Mouse (Mus musculus) kidney, embryonic 15.5 days (tissue): ENCODE measurements around the gene Mrpl23. TPM values are rescaled to one million over a fixed set of nuclear protein-coding genes. Genes with fewer than 3 reads are reported as not detected.

ENCODE experiments used
- ATAC-seq: fragments of 200-750 bp; cut with Nextera tagmentation; replicated peaks from 2 replicates; pipeline ENCODE4 v1.8.0; 2017; ENCODE audit warnings: moderate TSS enrichment; ENCODE audit not compliant: low FRiP score
- H3K27ac ChIP-seq: fragments of 300-500 bp; sonication (generic); 2 replicates; pipeline ENCODE4 v1.5.1; 2015; ENCODE audit warnings: mild to moderate bottlenecking, inconsistent platforms
- H3K27me3 ChIP-seq: fragments of 300-500 bp; sonication (generic); 2 replicates; pipeline ENCODE4 v1.6.1; 2015; ENCODE audit warnings: inconsistent platforms
- H3K36me3 ChIP-seq: fragments of 300-500 bp; sonication (generic); 2 replicates; pipeline ENCODE4 v1.6.1; 2015; ENCODE audit warnings: inconsistent platforms
- H3K4me1 ChIP-seq: fragments of 300-500 bp; sonication (generic); 2 replicates; pipeline ENCODE4 v1.6.1; 2015; ENCODE audit warnings: inconsistent platforms
- H3K4me2 ChIP-seq: fragments of 300-500 bp; sonication (generic); 2 replicates; pipeline ENCODE4 v1.6.1; 2015; ENCODE audit warnings: moderate library complexity, mild to moderate bottlenecking, inconsistent platforms
- H3K4me3 ChIP-seq: fragments of 300-500 bp; sonication (generic); replicated peaks from 2 replicates; pipeline ENCODE4 v1.5.1; 2015; ENCODE audit warnings: mild to moderate bottlenecking, inconsistent platforms
- H3K9ac ChIP-seq: fragments of 300-500 bp; sonication (generic); 2 replicates; pipeline ENCODE4 v1.6.1; 2015; ENCODE audit warnings: mild to moderate bottlenecking, inconsistent platforms
- H3K9me3 ChIP-seq: fragments of 300-500 bp; sonication (generic); replicated peaks from 2 replicates; pipeline ENCODE4 v1.6.1; 2016; ENCODE audit warnings: inconsistent platforms
- WGBS: fragments of 180-500 bp; shearing (Covaris S2); methylation state at CpG from one replicate; pipeline ENCODE4 v1.1.7; 2015; ENCODE audit warnings: mixed read lengths; 5-methylcytosine and 5-hydroxymethylcytosine counted together
- polyA plus RNA-seq: library from polyadenylated mRNA; unstranded; fragments of >200 nt; fragmentation: Nextera tagmentation; extraction: Ambion mirVana; gene quantifications from 2 replicates; pipeline ENCODE4 v1.2.1, GENCODE M21; 2015

The Mrpl23 gene
- polyA plus RNA-seq, 1 experiment from 2014 or later = 25.8 TPM

DNA sequence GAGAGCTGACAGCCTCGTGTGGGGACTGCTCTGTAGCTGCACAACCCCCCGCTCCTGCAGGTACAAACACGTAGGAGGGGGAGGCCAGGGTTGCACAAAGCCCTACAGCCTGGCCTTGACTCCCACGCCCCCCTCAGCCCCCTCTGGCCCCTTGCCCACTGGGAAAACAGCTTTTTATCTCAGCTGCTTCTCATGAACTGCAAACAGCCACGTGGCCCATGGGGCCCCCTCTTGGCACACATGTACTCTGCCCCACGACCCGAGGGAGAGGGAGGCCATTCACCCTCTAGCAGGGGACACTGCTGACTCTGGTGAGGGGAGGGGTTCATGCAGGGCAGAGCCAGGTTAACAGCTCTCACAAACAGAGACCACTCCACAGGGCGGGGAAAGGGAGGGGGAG lies 36.5 kb downstream of the Mrpl23 start:
- H3K27ac ChIP-seq = peak overlapping the region; percentile 93

DNA sequence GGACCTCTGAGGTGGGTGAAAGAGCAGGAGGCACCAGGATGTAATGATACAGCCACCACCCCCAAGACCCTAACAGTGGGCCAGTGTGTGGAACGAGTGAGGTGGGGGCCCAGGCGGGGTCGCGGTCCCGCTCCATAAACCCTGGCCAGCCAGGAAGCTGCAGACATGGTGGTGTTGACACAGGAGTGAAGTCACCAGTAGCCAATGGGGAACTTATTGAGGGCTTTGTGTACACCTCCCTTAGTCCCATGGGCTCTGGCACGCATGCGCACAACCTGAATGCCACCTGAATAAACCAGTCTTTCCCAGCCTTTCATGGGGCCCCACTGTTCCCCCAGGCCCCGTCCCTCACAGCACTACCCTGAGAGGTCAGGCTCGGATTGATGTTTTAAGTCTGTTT lies 38.1 kb downstream of the Mrpl23 start:
- H3K4me1 ChIP-seq = peaks cover 96% of the 10 kb centered on the region
- 24% methylated on average over 9 of the region's 9 CpGs for WGBS
- no peak overlapping the region for H3K4me2 ChIP-seq
- H3K36me3 ChIP-seq = no peaks in the 10 kb centered on the region
- peak; percentile 88 for ATAC-seq
- H3K27me3 ChIP-seq = no peaks in the 10 kb centered on the region
- peak overlapping the region; percentile 93 for H3K27ac ChIP-seq
- H3K9me3 ChIP-seq = no peaks in the 10 kb centered on the region
- H3K9ac ChIP-seq = no peak overlapping the region
- H3K4me3 ChIP-seq = no peak overlapping the region

More for the DNA sequence above, 36.5 kb downstream of the Mrpl23 start:
- Histone ChIP-seq H3K9ac (no peak overlapping the region), H3K4me3 (no peak overlapping the region), H3K4me1 (peaks cover 96% of the 10 kb centered on the region), H3K4me2 (no peak overlapping the region), H3K27me3 (no peaks in the 10 kb centered on the region), H3K36me3 (no peaks in the 10 kb centered on the region), H3K9me3 (no peaks in the 10 kb centered on the region)
- WGBS = 22% methylated on average over 8 of the region's 8 CpGs
- peak; percentile 23 for ATAC-seq

DNA sequence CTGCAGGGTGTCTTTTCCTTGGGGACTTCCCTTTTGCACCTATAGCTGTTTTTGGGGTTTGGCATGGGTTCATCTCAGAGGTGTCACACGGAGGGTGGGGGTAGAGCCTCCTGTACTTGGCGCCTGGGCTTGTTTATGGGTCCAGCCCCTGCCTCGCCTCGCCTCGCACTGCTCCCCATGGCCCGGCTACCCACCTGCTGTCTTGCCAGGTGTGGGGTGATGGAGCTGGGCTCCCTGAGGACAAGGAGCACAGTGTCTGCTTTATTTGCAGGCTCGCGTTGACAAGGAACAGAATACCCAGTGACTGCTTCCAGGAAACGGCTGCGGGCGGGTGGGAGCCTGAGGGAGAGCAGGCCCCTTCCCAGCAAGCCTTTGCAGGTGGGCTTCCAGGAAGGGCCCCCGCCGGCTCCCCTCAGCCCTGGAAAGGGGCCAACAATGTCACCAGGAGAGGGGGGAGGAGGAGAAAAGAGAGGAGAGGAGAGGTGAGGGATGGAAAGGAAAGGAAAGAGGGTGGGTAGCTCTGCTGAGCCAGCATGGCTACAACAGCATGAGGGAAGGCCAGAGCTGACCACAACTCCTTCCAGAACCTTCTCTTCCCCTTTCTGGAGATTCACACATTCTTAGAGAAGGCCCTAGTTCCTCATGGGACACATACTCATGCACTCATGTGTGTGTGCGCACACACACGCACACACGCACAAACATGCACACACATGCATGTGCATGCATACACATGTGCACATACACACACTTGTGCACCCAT lies 39.2 kb downstream of the Mrpl23 start:
- Histone ChIP-seq H3K36me3 (no peaks in the 10 kb centered on the region), H3K27ac (peak overlapping the region; percentile 93), H3K4me3 (no peak overlapping the region), H3K27me3 (no peaks in the 10 kb centered on the region), H3K9ac (no peak overlapping the region), H3K4me2 (no peak overlapping the region), H3K4me1 (peaks cover 95% of the 10 kb centered on the region), H3K9me3 (no peaks in the 10 kb centered on the region)
- no peak for ATAC-seq
- 52% methylated on average over 16 of the region's 16 CpGs for WGBS

DNA sequence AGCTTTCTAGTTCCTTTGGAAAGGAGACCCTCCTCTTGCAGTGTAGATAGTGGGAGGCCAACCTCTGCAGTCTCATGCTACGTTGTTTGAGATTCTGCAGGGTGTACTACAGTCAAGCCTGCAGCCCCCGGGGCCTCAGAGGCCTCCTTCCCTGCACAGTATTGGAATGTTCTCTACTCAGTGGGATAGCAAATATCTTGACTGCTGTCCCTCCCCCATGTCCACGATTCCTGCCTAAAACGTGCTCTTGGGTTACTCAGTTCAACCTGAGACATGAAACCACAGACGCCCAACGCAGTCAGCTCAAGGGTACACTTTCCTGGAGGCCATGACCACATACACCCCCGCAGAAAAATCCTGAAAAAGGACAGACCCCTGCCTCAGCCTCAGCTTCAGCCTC lies 39.9 kb downstream of the Mrpl23 start:
- Histone ChIP-seq H3K4me3 (no peak overlapping the region), H3K4me2 (no peak overlapping the region), H3K4me1 (peaks cover 95% of the 10 kb centered on the region), H3K27me3 (no peaks in the 10 kb centered on the region), H3K27ac (peak overlapping the region; percentile 93), H3K9ac (no peak overlapping the region), H3K9me3 (no peaks in the 10 kb centered on the region), H3K36me3 (no peaks in the 10 kb centered on the region)
- 21% methylated on average over 7 of the region's 7 CpGs for WGBS
- ATAC-seq = no peak

DNA sequence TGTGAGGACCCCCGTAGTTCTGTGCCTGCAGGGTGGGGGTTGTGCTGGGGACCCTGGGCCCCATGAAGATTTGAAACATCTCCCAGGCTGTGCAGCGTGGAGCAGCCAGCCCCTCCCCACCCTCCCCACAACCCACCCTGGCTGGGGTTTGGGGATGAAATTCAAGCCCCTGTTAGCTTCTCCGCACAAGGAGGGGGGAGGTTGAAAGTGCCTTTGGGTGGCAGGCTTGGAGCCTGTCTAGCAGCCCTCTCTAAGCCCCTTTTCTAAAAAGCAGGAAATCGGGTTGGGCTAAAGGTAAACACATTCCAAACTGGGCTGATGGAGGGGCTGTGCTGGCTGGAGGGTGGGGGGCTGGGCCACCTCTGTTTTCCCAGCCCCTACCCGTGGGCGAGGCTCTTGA lies 40.5 kb downstream of the Mrpl23 start:
- 17% methylated on average over 6 of the region's 6 CpGs for WGBS
- Histone ChIP-seq H3K9ac (peak overlapping the region; percentile 5; the same call in 1 of the 2 replicates), H3K27ac (peak overlapping the region; percentile 93), H3K4me3 (no peak overlapping the region), H3K27me3 (no peaks in the 10 kb centered on the region), H3K9me3 (no peaks in the 10 kb centered on the region), H3K36me3 (no peaks in the 10 kb centered on the region), H3K4me2 (no peak overlapping the region), H3K4me1 (peaks cover 94% of the 10 kb centered on the region)
- ATAC-seq = no peak

DNA sequence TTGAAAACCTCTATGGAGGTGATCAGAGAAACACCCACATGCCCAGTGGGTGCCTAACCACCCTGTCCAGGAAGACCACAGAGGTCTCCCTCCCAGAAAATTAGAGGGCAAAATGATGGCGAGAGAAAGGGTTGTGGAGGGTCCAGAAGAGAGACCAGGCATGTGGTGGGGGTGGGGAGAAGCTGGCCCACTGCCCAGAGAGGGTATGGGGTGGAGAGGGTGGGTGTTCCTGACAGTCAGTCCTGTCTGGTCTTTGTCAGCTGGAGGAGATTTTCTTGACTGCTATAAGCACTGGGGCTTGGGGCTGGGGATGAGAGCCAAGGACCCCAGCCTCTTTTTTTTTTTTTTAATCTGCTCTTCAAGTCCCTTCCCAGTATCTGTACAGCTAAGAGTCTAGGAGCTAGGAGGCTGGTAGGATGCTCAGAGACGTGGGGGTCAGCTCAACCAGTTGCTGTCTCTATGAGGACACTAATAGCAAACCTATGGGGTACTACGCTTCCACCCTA lies 41.7 kb downstream of the Mrpl23 start:
- H3K27me3 ChIP-seq = no peaks in the 10 kb centered on the region
- peak overlapping the region; percentile 93 for H3K27ac ChIP-seq
- WGBS = 73% methylated on average over 3 of the region's 3 CpGs
- H3K4me1 ChIP-seq = peaks cover 94% of the 10 kb centered on the region
- no peak for ATAC-seq
- H3K36me3 ChIP-seq = no peaks in the 10 kb centered on the region
- no peak overlapping the region for H3K4me2 ChIP-seq
- H3K9me3 ChIP-seq = no peaks in the 10 kb centered on the region
- no peak overlapping the region for H3K4me3 ChIP-seq
- H3K9ac ChIP-seq = no peak overlapping the region

DNA sequence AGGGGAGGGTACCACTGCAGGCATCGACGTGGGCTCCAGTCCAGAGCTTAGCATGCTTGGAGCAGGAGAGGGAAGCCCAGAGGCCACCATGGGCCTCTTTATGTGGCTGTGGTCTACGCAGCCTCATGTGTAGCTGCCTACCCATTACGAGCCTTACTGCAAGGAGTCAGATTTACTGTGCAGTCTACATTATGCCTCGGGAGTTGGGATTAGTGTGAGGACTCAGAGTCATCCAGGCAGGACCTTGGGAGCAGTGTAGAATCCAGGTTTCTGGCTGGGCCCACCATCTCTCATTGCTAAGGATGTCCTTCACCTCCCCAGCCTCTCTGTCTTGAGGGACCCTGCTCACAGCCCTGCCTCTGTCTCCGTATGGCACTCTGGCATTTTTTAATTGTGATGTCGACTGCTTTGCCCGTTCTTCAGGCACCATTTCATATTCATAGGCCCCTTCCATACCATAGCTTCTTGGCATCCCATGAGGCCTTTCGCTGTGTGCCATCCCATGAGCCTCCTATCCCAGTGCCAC lies 42.4 kb downstream of the Mrpl23 start:
- Histone ChIP-seq H3K36me3 (no peaks in the 10 kb centered on the region), H3K4me1 (peaks cover 90% of the 10 kb centered on the region), H3K4me3 (no peak overlapping the region), H3K4me2 (peak overlapping the region; percentile 61), H3K9ac (peak overlapping the region; percentile 15; the same call in 1 of the 2 replicates), H3K9me3 (0 out of 2 replicates have a peak, but pooled peaks cover 2% of the 10 kb centered on the region), H3K27me3 (no peaks in the 10 kb centered on the region), H3K27ac (peak overlapping the region; percentile 93)
- ATAC-seq = no peak
- WGBS = 49% methylated on average over 9 of the region's 9 CpGs

DNA sequence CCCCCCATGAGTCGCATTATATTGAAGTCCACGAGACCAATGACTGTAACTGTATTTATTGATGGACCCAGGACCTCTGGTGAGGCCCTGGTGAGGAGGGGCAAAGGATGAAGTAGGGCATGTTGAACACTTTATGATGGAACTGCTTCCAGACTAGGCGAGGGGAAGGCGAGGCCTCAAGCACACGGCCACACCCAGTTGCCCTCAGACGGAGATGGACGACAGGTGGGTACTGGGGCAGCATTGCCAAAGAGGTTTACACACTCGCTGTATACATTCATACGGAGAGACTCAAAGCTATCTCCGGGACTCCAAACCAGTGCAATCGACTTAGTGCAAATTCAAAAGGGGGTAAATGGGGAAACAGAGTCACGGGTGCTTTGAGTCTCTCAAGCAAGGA lies 43.0 kb downstream of the Mrpl23 start:
- 0 out of 2 replicates have a peak, but pooled peaks cover 5% of the 10 kb centered on the region for H3K9me3 ChIP-seq
- H3K9ac ChIP-seq = 0 out of 2 replicates have a peak overlapping the region, but pooled peaks have one; percentile 15
- H3K27me3 ChIP-seq = no peaks in the 10 kb centered on the region
- 66% methylated on average over 12 of the region's 12 CpGs for WGBS
- peaks cover 85% of the 10 kb centered on the region for H3K4me1 ChIP-seq
- no peaks in the 10 kb centered on the region for H3K36me3 ChIP-seq
- H3K4me3 ChIP-seq = peak overlapping the region; percentile 51
- no peak for ATAC-seq
- peak overlapping the region; percentile 61 for H3K4me2 ChIP-seq
- H3K27ac ChIP-seq = peak overlapping the region; percentile 91

DNA sequence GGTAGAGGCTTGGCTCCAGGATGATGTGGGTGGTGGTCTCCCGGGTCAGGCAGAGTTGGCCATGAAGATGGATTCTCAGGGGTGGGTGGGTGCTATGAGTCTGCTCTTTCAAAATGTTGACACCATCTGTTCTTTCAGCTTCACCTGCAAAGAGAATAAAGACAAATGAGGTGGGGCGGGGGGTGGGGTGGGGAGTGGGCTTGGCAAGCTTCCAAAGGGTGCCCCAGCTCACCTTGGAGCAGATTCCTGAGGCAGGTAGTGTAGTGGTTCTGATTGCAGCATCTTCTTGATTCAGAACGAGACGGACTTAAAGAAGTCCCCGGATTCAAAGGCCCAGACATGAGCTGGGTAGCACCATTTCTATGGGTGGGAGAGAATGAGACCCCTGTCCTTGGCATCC lies 43.5 kb downstream of the Mrpl23 start:
- no peaks in the 10 kb centered on the region for H3K27me3 ChIP-seq
- ATAC-seq = no peak
- H3K27ac ChIP-seq = peak overlapping the region; percentile 91
- 71% methylated on average over 5 of the region's 5 CpGs for WGBS
- H3K36me3 ChIP-seq = no peaks in the 10 kb centered on the region
- H3K4me3 ChIP-seq = peak overlapping the region; percentile 51
- H3K9me3 ChIP-seq = 0 out of 2 replicates have a peak, but pooled peaks cover 8% of the 10 kb centered on the region
- peak overlapping the region; percentile 61 for H3K4me2 ChIP-seq
- H3K4me1 ChIP-seq = peaks cover 84% of the 10 kb centered on the region
- peak overlapping the region; percentile 62 for H3K9ac ChIP-seq

DNA sequence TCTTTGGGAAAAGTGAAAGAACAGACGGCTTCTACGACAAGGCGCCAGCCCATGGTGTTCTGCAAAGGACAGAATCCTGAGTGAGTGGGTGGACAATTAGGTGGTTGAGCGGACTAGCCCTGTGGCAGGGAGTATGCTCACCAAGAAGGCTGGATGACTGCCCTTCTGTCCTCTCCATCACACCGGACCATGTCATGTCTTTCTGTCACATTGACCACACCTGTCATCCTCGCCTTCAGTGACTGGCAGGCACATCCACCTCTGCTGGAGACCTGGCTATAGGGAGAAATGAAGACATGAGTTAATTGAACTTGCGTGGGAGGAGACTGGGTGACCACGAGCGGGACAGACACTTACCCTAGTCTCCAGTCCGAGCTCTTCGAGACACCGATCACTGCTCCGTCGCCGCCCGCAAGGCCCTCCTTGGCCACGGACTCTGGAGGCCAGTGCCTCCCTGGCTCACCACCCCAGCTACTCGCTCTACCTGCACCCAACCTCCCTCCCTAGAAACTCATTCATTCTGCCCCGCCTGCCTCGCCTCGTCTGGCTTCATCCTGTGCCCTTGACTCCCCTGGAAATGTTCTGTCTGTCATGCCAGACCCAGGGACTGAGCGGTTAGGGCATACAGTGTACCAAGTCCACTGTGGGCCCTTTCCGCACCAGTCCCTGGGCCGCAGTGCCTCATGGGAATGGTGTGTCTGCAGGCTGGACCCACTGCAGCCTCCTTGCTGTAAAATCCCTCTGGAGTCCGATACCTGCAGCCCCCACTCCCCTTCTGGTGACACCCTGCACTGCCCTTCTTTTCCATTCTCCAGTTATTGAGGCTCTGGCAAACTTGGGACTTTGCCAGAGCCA lies 44.2 kb downstream of the Mrpl23 start:
- H3K27me3 ChIP-seq = no peaks in the 10 kb centered on the region
- peak overlapping the region; percentile 62 for H3K9ac ChIP-seq
- peak overlapping the region; percentile 91 for H3K27ac ChIP-seq
- H3K4me2 ChIP-seq = peak overlapping the region; percentile 61
- no peak for ATAC-seq
- H3K9me3 ChIP-seq = 0 out of 2 replicates have a peak, but pooled peaks cover 8% of the 10 kb centered on the region
- no peaks in the 10 kb centered on the region for H3K36me3 ChIP-seq
- peaks cover 81% of the 10 kb centered on the region for H3K4me1 ChIP-seq
- peak overlapping the region; percentile 51 for H3K4me3 ChIP-seq
- WGBS = 53% methylated on average over 25 of the region's 25 CpGs

DNA sequence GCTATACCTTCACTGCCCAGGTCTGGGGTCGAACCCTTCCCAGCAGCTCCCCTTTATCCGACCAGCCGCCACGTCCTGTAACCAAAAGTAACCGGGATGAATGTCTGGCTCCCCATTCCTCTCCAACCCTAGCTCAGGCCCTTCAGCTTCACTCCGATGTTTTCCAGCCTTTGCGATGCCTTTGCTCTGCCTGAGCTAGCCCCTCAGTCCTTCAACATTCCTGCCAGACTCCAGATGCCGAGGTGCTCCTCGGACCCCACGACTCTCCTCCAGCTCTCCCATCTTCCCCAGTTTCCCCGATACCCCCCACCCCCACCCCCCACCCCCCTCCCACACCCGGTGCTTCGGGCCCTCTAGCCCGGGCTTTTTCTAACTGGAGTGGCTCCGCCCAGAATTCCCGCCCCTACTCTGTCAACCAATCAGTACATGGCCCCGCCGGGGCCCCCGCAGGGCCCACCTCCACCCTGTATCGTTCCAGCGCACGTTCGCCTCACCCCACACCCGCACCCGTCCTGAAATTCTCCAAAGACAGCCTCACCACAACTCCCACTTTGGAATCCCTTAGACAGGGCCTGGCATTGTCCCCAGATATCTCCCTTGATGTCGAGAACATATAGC lies 45.4 kb downstream of the Mrpl23 start:
- H3K27ac ChIP-seq = peak overlapping the region; percentile 91
- peak overlapping the region; percentile 61 for H3K4me2 ChIP-seq
- ATAC-seq = peak; percentile 73
- peak overlapping the region; percentile 51 for H3K4me3 ChIP-seq
- H3K9me3 ChIP-seq = 0 out of 2 replicates have a peak, but pooled peaks cover 8% of the 10 kb centered on the region
- H3K36me3 ChIP-seq = no peaks in the 10 kb centered on the region
- no peaks in the 10 kb centered on the region for H3K27me3 ChIP-seq
- WGBS = 40% methylated on average over 26 of the region's 26 CpGs
- H3K9ac ChIP-seq = peak overlapping the region; percentile 62
- H3K4me1 ChIP-seq = peaks cover 69% of the 10 kb centered on the region
